Mouse (Mus musculus) left cerebral cortex, adult 2 months (tissue): ENCODE results near the gene Fcamr. TPM values are rescaled to one million over a fixed set of nuclear protein-coding genes. Genes with fewer than 3 reads are reported as not detected.

Source experiments
- DNase-seq, 2 experiments: peaks; one replicate each; pipeline ENCODE4 v3.0.0; 2021 to 2022; ENCODE audit warnings: low spot score in 2 of 2, mixed read lengths in 1 of 2; ENCODE audit errors: extremely low spot score in 1 of 2
- H3K27ac ChIP-seq: fragments of 200-600 bp; 2 replicates; pipeline ENCODE4 v1.8.1; 2022
- H3K4me3 ChIP-seq: fragments of 200-600 bp; 2 replicates; pipeline ENCODE4 v1.8.1; 2022
- CTCF ChIP-seq: fragments of 200-600 bp; IDR thresholded peaks from 2 replicates; pipeline ENCODE4 v1.8.1; 2022; ENCODE audit warnings: antibody characterized with exemption, mild to moderate bottlenecking, moderate library complexity
- intact Hi-C: fragments of 180-260 bp; cut with DNase I; formaldehyde crosslinking; loops from one replicate; pipeline ENCODE4 v1.15.1; 2025
- long read RNA-seq, 2 experiments: library from polyadenylated mRNA; stranded (forward); transcript quantifications; one replicate each; pipeline ENCODE4 v2.0.0; 2021; ENCODE audit warnings: borderline mapping rate in 2 of 2
- total RNA-seq, 2 experiments: library from RNA; stranded (reverse); gene quantifications; 2 replicates each; pipeline ENCODE4 v1.2.3; 2021

The Fcamr gene
- not detected for total RNA-seq
- long read RNA-seq, experiment 1: 0 reads
- long read RNA-seq, experiment 2: 0 reads

DNA sequence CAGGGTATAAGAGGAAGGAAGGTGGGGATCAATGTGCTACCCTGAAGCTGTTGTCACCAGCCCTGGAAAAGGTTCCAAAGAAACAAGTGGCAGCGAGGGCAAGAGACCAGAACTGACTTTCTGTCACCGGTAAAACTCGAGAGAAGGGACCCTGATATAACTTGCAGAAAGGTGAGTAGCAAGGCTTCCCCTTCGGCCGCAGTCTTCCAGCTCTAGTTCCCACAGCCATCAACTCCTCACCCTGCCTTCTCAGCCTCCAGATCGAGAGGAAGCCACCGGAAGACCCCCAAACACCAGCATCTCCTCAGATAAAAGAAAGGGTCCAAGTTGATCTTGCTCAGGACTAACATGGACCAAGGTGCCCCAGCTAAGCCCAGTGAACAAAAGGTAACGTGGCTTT lies at the start of gene Fcamr:
Gene Fcamr, plus strand, starts transcription at position 301 of the 400 bp plus-strand sequence.
- H3K4me3 ChIP-seq: no peak within 1 kb of the TSS

GRCm38 (mm10) chr1:130759689-130760088 lies 41.0 kb upstream of the Fcamr start:
- Histone ChIP-seq H3K4me3 (no peak overlapping the region), H3K27ac (no peak overlapping the region)
- no peak for DNase-seq
- intact Hi-C loops: no loop called here
- no peak for TF ChIP-seq CTCF

More for the DNA sequence above, at the start of gene Fcamr:
- no peak within 1 kb of the TSS for H3K27ac ChIP-seq
- no peak for DNase-seq
- TF ChIP-seq CTCF: no peak
- intact Hi-C loops: no loop called here

DNA sequence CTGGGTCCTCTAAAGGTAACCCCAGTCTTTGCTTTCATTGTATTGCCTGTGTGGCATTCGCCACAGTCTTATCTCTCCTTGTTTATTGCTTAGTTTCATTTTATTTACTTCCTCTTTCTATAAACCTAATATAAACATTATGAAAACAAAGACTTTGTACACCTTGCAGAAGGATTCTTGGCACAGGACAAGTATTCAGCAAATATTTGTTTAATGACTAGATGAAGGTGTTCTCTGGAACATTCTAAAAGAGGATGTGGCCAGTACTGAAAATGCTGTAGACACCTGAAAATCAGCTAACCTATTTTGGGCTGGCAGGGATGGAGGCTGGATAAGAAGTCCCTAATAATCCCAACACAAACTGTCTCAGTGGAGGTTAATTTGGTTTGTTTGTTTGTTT lies 39.1 kb upstream of the Fcamr start:
- H3K27ac ChIP-seq: no peak overlapping the region
- intact Hi-C loops: no loop called here
- no peak overlapping the region for H3K4me3 ChIP-seq
- no peak for DNase-seq
- no peak for TF ChIP-seq CTCF

- no peak overlapping the region for H3K27ac ChIP-seq
- no peak for TF ChIP-seq CTCF
These were observed 38.5 kb upstream of the Fcamr start for GRCm38 (mm10) chr1:130762045-130762760.

DNA sequence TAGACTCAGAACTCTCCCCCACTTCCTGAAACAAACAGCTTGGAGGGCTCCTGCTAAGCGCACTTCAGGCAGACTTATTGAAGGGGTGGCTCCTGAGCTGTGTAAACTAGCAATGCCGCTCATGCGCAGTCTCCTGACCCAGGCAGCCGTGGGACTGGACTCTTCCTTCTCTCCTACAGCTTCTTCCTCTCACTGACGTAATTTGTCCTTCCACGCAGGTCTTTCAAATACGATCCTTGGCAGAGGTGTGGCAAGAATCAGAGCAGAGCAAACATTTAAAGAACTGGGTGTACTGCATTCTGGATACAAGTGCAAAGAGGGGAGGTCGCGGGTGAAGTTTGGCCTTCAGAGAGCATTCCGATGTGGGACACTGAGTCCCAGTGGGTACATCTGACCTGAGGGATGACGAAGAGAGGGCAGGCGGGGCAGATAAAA lies 36.7 kb upstream of the Fcamr start:
- H3K27ac ChIP-seq: no peak overlapping the region
- intact Hi-C loops: no loop called here
- no peak for TF ChIP-seq CTCF
- no peak overlapping the region for H3K4me3 ChIP-seq
- no peak for DNase-seq

More at GRCm38 (mm10) chr1:130762045-130762760, 38.5 kb upstream of the Fcamr start:
- H3K4me3 ChIP-seq: no peak overlapping the region
- DNase-seq: no peak
- intact Hi-C loops: no loop called here

- DNase-seq: no peak
- intact Hi-C loops: no loop called here
- H3K27ac ChIP-seq: no peak overlapping the region
- no peak for TF ChIP-seq CTCF
- H3K4me3 ChIP-seq: no peak overlapping the region
These were observed 33.6 kb upstream of the Fcamr start for GRCm38 (mm10) chr1:130767066-130767465.

GRCm38 (mm10) chr1:130769925-130770324 lies 30.8 kb upstream of the Fcamr start:
- H3K27ac ChIP-seq: no peak overlapping the region
- DNase-seq: no peak
- no peak overlapping the region for H3K4me3 ChIP-seq
- TF ChIP-seq CTCF: no peak
- intact Hi-C loops: no loop called here

- no peak overlapping the region for H3K4me3 ChIP-seq
- no peak overlapping the region for H3K27ac ChIP-seq
- intact Hi-C loops: no loop called here
- no peak for TF ChIP-seq CTCF
- DNase-seq: no peak
These were observed 30.2 kb upstream of the Fcamr start for GRCm38 (mm10) chr1:130770487-130770886.

GRCm38 (mm10) chr1:130770981-130771494 lies 29.7 kb upstream of the Fcamr start:
- Histone ChIP-seq H3K27ac (no peak overlapping the region), H3K4me3 (no peak overlapping the region)
- TF ChIP-seq CTCF: no peak
- no peak for DNase-seq
- intact Hi-C loops: no loop called here

DNA sequence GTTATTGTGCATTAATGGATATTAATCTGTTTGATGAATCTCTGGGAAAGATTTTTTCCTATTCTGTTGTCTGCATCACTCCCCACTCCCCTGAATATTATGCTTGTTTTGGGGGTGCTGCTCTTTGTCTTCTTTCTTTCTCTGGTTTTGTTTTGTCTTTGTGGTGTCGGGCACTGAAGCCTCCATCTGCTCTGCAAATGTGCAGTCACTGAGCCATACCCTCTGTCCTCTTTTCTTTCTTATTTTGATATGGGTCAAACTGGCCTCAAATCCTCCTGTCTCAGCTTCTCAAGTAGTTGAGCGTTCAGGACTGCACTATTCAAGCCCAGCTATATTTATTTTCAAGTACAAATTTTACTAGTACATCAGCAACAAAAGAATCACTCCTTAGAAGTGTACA lies 25.5 kb upstream of the Fcamr start:
- DNase-seq: no peak
- no peak overlapping the region for H3K27ac ChIP-seq
- intact Hi-C loops: no loop called here
- TF ChIP-seq CTCF: no peak
- H3K4me3 ChIP-seq: no peak overlapping the region

- no peak for DNase-seq
- no peak overlapping the region for H3K4me3 ChIP-seq
- TF ChIP-seq CTCF: no peak
- H3K27ac ChIP-seq: no peak overlapping the region
- intact Hi-C loops: no loop called here
These were observed 24.9 kb upstream of the Fcamr start for GRCm38 (mm10) chr1:130775691-130776331.

DNA sequence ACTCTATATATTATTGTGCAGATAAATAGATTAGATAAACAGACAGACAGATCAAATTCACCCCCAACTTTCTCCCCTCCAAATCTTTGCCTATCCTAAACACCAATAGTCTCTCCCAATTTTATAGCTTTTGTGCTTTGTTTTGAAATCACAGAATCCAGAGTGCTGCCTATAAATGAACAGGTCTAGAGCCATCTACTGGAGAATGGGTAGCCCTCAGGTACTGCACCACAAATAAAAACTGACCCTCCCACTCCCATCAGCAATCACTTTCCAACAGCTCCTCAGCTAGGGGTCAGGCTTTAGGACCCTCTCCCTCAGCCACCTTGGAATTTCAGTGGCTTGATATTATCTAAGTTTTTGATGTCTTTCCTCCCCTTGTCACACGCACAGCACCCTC lies 24.1 kb upstream of the Fcamr start:
- Histone ChIP-seq H3K27ac (no peak overlapping the region), H3K4me3 (no peak overlapping the region)
- DNase-seq: no peak
- intact Hi-C loops: no loop called here
- peak; percentile 36 for TF ChIP-seq CTCF
